Mouse (Mus musculus) liver, embryonic 13.5 days (tissue): ENCODE results near the gene Reep6. TPM values are rescaled to one million over a fixed set of nuclear protein-coding genes. Genes with fewer than 3 reads are reported as not detected.

Source experiments
- ATAC-seq: fragments of 200-750 bp; cut with Nextera tagmentation; 2 replicates; pipeline ENCODE4 v1.8.0; 2017; ENCODE audit warnings: low read depth, mild to moderate bottlenecking, moderate number of reproducible peaks, moderate library complexity
- DNase-seq: peaks from one replicate; pipeline ENCODE4 v3.0.0; 2022
- H3K27ac ChIP-seq: fragments of 300-500 bp; sonication (generic); 2 replicates; pipeline ENCODE4 v1.5.1; 2015; ENCODE audit warnings: moderate library complexity, mild to moderate bottlenecking, inconsistent platforms
- H3K27me3 ChIP-seq: fragments of 300-500 bp; sonication (generic); 2 replicates; pipeline ENCODE4 v1.6.1; 2015; ENCODE audit warnings: mild to moderate bottlenecking, inconsistent platforms
- H3K36me3 ChIP-seq: fragments of 300-500 bp; sonication (generic); 2 replicates; pipeline ENCODE4 v1.6.1; 2015; ENCODE audit warnings: mild to moderate bottlenecking, inconsistent platforms
- H3K4me1 ChIP-seq: fragments of 300-500 bp; sonication (generic); replicated peaks from 2 replicates; pipeline ENCODE4 v1.6.1; 2015; ENCODE audit warnings: inconsistent platforms
- H3K4me2 ChIP-seq: fragments of 300-500 bp; sonication (generic); 2 replicates; pipeline ENCODE4 v1.6.1; 2015; ENCODE audit warnings: inconsistent platforms, mild to moderate bottlenecking, moderate library complexity
- H3K4me3 ChIP-seq: fragments of 300-500 bp; sonication (generic); replicated peaks from 2 replicates; pipeline ENCODE4 v1.5.1; 2015; ENCODE audit warnings: mild to moderate bottlenecking, inconsistent platforms
- H3K9ac ChIP-seq: fragments of 300-500 bp; sonication (generic); 2 replicates; pipeline ENCODE4 v1.6.1; 2015; ENCODE audit warnings: mild to moderate bottlenecking, inconsistent platforms
- H3K9me3 ChIP-seq: fragments of 300-500 bp; sonication (generic); replicated peaks from 2 replicates; pipeline ENCODE4 v1.6.1; 2016; ENCODE audit warnings: inconsistent platforms
- WGBS: fragments of 180-500 bp; shearing (Covaris S2); methylation state at CpG from one replicate; pipeline ENCODE4 v1.1.7; 2015; ENCODE audit not compliant: insufficient replicate concordance; 5-methylcytosine and 5-hydroxymethylcytosine counted together
- polyA plus RNA-seq: library from polyadenylated mRNA; unstranded; fragments of >200 nt; fragmentation: Nextera tagmentation; extraction: Ambion mirVana; gene quantifications from 2 replicates; pipeline ENCODE4 v1.2.1, GENCODE M21; 2015

Reep6 gene
- polyA plus RNA-seq, 1 experiment from 2014 or later = 50.9 TPM

DNA sequence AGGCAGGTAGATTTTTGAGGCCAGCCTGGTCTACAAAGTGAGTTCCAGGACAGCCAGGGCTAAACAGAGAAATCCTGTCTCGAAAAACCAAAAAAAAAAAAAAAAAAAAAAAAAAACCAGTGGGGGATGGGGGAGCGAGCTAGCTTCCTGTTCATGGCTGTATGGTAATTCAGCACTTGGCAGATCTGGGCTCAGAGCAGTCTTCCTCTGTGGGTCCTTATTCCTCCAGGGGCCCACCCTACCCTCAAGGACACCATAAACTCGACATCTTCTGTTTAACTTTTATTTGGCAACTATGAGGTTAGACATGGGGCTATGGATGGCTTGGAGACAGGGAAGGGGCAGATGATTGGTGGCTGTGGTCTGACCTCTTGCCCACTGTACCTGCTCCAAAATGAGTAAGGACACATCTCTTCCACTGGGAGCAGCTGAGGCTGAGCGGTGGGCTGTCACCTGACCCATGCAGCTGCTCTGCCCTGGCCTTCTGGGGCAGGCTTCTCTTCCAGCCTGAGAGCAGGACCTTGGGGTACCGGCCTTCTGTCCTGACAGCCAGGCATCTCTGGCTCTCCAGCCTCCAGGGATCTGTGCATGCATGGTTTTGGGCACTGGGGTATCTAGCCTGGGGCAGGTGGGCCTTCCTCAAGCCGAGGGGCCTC is 8.6 kb upstream of the Reep6 start:
- H3K4me1 ChIP-seq = peaks cover 92% of the 10 kb centered on the region
- peak overlapping the region; percentile 100 for H3K4me2 ChIP-seq
- no peaks in the 10 kb centered on the region for H3K9me3 ChIP-seq
- WGBS = 50% methylated on average over 6 of the region's 6 CpGs
- peak overlapping the region; percentile 80 for H3K4me3 ChIP-seq
- H3K27ac ChIP-seq = peak overlapping the region; percentile 91
- H3K27me3 ChIP-seq = peaks cover 16% of the 10 kb centered on the region
- H3K36me3 ChIP-seq = peaks cover 24% of the 10 kb centered on the region
- ATAC-seq (no peak), DNase-seq (no peak)
- H3K9ac ChIP-seq = peak overlapping the region; percentile 37

- WGBS = 83% methylated on average over 21 of the region's 21 CpGs
- Histone ChIP-seq H3K4me2 (peak overlapping the region; percentile 100), H3K4me3 (peak overlapping the region; percentile 80), H3K9me3 (no peaks in the 10 kb centered on the region), H3K36me3 (peaks cover 24% of the 10 kb centered on the region), H3K27me3 (peaks cover 9% of the 10 kb centered on the region; the same call in 1 of the 2 replicates), H3K9ac (peak overlapping the region; percentile 82), H3K4me1 (peaks cover 84% of the 10 kb centered on the region), H3K27ac (peak overlapping the region; percentile 91)
- DNase-seq (no peak), ATAC-seq (no peak)
Measured at GRCm38 (mm10) chr10:80321670-80322581, 7.8 kb upstream of the Reep6 start.

- DNase-seq (no peak), ATAC-seq (peak; percentile 8; the same call in 1 of the 2 replicates)
- peak overlapping the region; percentile 82 for H3K9ac ChIP-seq
- peak overlapping the region; percentile 91 for H3K27ac ChIP-seq
- WGBS = 2% methylated on average over 28 of the region's 28 CpGs
- no peaks in the 10 kb centered on the region for H3K9me3 ChIP-seq
- H3K4me1 ChIP-seq = peaks cover 75% of the 10 kb centered on the region
- peak overlapping the region; percentile 80 for H3K4me3 ChIP-seq
- H3K27me3 ChIP-seq = 0 out of 2 replicates have a peak, but pooled peaks cover under 1% of the 10 kb centered on the region
- peak overlapping the region; percentile 100 for H3K4me2 ChIP-seq
- H3K36me3 ChIP-seq = peaks cover 17% of the 10 kb centered on the region
Measured at GRCm38 (mm10) chr10:80322811-80323211, 6.9 kb upstream of the Reep6 start.

GRCm38 (mm10) chr10:80323261-80324119 is 6.3 kb upstream of the Reep6 start:
- under 1% methylated on average over 44 of the region's 46 CpGs for WGBS
- ATAC-seq (peak; percentile 67), DNase-seq (peak; percentile 77)
- H3K9ac ChIP-seq = peak overlapping the region; percentile 82
- no peaks in the 10 kb centered on the region for H3K9me3 ChIP-seq
- peak overlapping the region; percentile 80 for H3K4me3 ChIP-seq
- peak overlapping the region; percentile 91 for H3K27ac ChIP-seq
- peaks cover 73% of the 10 kb centered on the region for H3K4me1 ChIP-seq
- H3K27me3 ChIP-seq = no peaks in the 10 kb centered on the region
- H3K4me2 ChIP-seq = peak overlapping the region; percentile 100
- H3K36me3 ChIP-seq = peaks cover 10% of the 10 kb centered on the region

- ATAC-seq = no peak
- Histone ChIP-seq H3K4me1 (peaks cover 73% of the 10 kb centered on the region), H3K4me2 (peak overlapping the region; percentile 100), H3K36me3 (peaks cover 1% of the 10 kb centered on the region), H3K9me3 (no peaks in the 10 kb centered on the region), H3K4me3 (peak overlapping the region; percentile 80), H3K9ac (peak overlapping the region; percentile 82), H3K27me3 (no peaks in the 10 kb centered on the region), H3K27ac (peak overlapping the region; percentile 91)
- no peak for DNase-seq
- 73% methylated on average over 17 of the region's 17 CpGs for WGBS
Measured at GRCm38 (mm10) chr10:80324120-80325037, 5.4 kb upstream of the Reep6 start.

DNA sequence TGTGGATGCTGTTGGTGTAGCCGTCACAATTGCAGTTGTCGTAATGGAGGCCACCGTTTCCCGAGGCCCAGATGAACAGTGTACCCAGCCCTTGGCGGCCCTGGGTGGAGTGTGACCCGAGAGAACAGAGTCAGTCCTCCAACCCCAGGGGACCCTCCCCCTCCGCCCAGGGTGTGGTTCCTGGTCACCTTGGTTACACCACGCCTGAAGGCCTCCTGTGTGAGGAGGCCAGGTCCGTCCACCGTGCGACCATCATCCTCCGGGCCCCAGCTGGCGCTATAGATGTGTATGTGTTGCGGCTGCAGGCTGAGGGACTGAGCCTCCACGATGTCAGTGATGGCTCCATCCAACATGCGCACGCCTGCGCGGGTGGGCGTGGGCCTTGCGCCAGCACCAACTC is 4.7 kb upstream of the Reep6 start:
- Histone ChIP-seq H3K4me1 (peaks cover 74% of the 10 kb centered on the region), H3K36me3 (no peaks in the 10 kb centered on the region), H3K27ac (no peak overlapping the region; the same call in 1 of the 2 replicates), H3K9ac (0 out of 2 replicates have a peak overlapping the region, but pooled peaks have one; percentile 15), H3K27me3 (no peaks in the 10 kb centered on the region), H3K4me3 (no peak overlapping the region), H3K4me2 (no peak overlapping the region), H3K9me3 (no peaks in the 10 kb centered on the region)
- no peak for DNase-seq
- ATAC-seq = no peak
- 74% methylated on average over 21 of the region's 21 CpGs for WGBS

DNA sequence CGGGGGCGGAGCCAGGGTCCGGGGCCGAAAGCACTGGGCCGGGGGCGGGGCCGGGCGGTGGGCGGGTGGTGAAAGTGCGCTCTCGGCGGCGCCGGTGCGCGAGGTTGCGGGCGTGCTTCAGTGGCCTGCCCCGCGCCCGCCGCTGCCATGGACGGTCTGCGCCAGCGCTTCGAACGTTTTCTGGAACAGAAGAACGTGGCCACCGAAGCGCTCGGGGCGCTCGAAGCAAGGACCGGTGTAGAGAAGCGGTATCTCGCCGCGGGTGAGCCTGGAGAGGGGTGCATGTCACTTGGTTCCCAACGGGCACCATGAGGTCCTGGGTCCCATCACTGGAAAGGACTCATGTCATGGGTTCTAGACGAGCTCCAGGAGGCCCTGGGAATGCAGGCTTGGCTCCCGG is 331 bp downstream of the Reep6 start:
- Histone ChIP-seq H3K9me3 (no peaks in the 10 kb centered on the region), H3K27ac (peak overlapping the region; percentile 96), H3K4me3 (peak overlapping the region; percentile 71), H3K9ac (peak overlapping the region; percentile 83), H3K4me2 (peak overlapping the region; percentile 98), H3K27me3 (peaks cover 3% of the 10 kb centered on the region; the same call in 1 of the 2 replicates), H3K4me1 (peaks cover 75% of the 10 kb centered on the region), H3K36me3 (peaks cover 19% of the 10 kb centered on the region)
- DNase-seq (no peak), ATAC-seq (no peak)
- WGBS = 1% methylated on average over 41 of the region's 41 CpGs

GRCm38 (mm10) chr10:80330888-80331287 is 1.1 kb downstream of the Reep6 start:
- Histone ChIP-seq H3K4me3 (peak overlapping the region; percentile 71), H3K9me3 (no peaks in the 10 kb centered on the region), H3K9ac (peak overlapping the region; percentile 83), H3K27me3 (peaks cover 8% of the 10 kb centered on the region), H3K27ac (peak overlapping the region; percentile 96), H3K4me1 (peaks cover 69% of the 10 kb centered on the region), H3K4me2 (peak overlapping the region; percentile 98), H3K36me3 (peaks cover 27% of the 10 kb centered on the region)
- WGBS = 55% methylated on average over 2 of the region's 2 CpGs
- DNase-seq (no peak), ATAC-seq (no peak)

DNA sequence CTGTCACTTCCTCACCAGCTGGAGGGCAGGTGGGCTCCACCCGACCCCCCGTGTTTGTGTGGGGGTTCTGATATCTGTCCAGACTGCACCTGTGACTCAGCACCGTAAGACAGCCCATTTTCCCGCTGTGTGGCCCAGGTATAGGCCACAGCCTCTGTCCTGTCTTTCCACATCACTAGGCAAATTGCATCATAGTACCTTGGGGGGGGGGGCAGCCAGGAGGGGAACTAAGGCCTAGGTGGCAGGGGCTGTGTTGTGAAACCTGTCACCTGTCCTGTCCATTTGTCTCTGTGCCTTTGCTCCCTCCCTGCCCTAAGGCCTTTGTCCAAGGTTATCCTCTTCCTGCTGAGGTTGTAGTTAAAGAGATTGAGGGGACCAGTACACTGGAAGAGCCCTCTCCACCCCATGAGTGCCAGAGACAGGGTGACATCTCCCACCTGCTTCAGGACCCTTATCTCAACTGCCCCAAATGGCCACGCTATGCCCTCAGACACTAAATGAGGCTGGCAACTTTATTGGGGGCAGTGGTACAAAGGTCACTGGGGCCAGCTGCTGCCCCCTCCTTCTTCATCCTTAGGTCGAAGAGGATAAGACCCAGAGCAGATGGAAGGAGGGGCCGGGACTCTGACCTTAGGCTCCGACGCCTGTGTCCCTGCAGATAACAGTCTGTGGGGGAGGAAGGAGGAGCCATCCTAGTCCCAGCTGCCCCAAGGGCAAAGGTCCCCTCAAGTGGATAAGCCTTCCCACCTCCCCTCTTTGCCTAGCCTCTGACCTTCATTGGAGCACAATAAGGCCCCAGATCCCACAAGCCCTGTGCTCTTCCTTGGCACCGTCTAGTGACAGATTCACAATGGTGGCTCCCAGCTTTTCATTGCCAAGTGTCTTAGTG is 2.1 kb downstream of the Reep6 start:
- 14% methylated on average over 10 of the region's 10 CpGs for WGBS
- H3K9ac ChIP-seq = peak overlapping the region; percentile 83
- ATAC-seq = peak; percentile 79
- peaks cover 8% of the 10 kb centered on the region for H3K27me3 ChIP-seq
- H3K4me3 ChIP-seq = peak overlapping the region; percentile 71
- peaks cover 66% of the 10 kb centered on the region for H3K4me1 ChIP-seq
- no peaks in the 10 kb centered on the region for H3K9me3 ChIP-seq
- H3K36me3 ChIP-seq = peaks cover 35% of the 10 kb centered on the region
- DNase-seq = peak; percentile 83
- peak overlapping the region; percentile 96 for H3K27ac ChIP-seq
- H3K4me2 ChIP-seq = peak overlapping the region; percentile 98
